Mouse (Mus musculus): ENCODE results near the gene Zcchc14. TPM values are rescaled to one million over a fixed set of nuclear protein-coding genes. Genes with fewer than 3 reads are reported as not detected.

Zcchc14 gene
- total and polyA plus RNA-seq, 3 experiments = not detected

DNA sequence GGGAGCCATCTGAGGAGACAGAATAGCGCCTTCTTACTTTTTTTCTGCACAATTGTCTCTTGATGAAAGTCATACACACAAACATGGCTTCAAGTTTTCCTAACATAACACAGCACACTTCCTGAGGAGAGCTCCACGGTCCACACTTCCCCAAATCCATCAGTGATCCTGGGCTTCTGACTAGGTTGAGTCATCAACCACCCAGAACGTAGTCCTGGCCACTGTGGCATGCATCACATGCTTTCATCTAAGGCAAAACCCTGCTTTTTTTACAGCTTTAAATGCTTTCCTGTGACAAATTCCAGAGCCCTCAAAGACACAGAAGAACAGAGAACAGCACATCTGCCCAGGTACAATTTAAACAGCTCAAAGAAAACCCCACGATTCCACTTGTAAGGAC, 24.0 kb downstream of the Zcchc14 start:
- dilution Hi-C loops (cut with MboI; ENCODE audit: extremely low pct_ligation_motif_present, extremely low pct_unique_long_range_greater_than_20kb, low sequenced_read_pairs) = no loop called here
- TF ChIP-seq PAX5 (IDR thresholded peaks at IDR 0.05; ENCODE audit: low read length) (no peak), ELF1 (IDR thresholded peaks at IDR 0.05; ENCODE audit: low read depth, low read length) (no peak)

DNA sequence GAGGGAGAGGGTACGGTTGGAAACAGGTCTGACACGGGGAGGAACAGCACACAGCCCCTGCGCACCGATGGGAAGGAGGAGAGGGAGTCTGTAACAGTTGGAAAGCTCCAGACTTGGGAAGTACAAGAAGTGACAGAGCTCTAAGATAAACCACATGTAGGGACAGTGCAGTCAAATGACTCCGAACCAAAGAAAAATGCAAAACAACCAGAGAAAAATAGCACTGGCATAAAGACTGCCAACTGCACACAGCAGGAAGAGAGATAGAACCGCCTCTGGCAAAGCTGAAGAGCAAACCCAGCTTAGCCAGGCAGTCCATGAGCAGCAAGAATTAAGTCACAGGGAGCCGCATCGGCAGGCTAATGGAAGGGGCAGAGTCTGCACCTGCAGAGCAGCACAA, 29.7 kb downstream of the Zcchc14 start:
- H3K4me1 ChIP-seq (ENCODE audit: control insufficient read depth in 1 of 2, insufficient read depth in 2 of 2) = no peaks in the 10 kb centered on the region
- in situ Hi-C loops (cut with MboI; ENCODE audit: low pct_ligation_motif_present, low pct_unique_long_range_greater_than_20kb, low sequenced_read_pairs) = no loop called here
- TF ChIP-seq PAX5 (IDR thresholded peaks at IDR 0.05; ENCODE audit: low read length) (no peak), IRF4 (IDR thresholded peaks at IDR 0.05; ENCODE audit: low read depth, low read length) (no peak), CHD1 (IDR thresholded peaks at IDR 0.05; ENCODE audit: low read depth, low read length) (no peak), GABPA (IDR thresholded peaks at IDR 0.05; ENCODE audit: insufficient replicate concordance, low read depth, low read length) (no peak)

More for the DNA sequence above, 24.0 kb downstream of the Zcchc14 start:
- no peak overlapping the region for H3K27ac ChIP-seq (ENCODE audit: insufficient read depth, low read depth)
- no peak overlapping the region for H3K4me2 ChIP-seq (ENCODE audit: insufficient read depth, low read depth, poor library complexity, severe bottlenecking)
- in situ Hi-C loops (cut with MboI; ENCODE audit: low pct_ligation_motif_present, low pct_unique_long_range_greater_than_20kb, low sequenced_read_pairs) = no loop called here
- H3K4me1 ChIP-seq (ENCODE audit: control insufficient read depth in 1 of 2, insufficient read depth in 2 of 2) = 0 out of 4 replicates have a peak, but pooled peaks cover 0 to 6% of the 10 kb centered on the region in 2 experiments
- no peaks in the 10 kb centered on the region for H3K79me2 ChIP-seq (replicated peaks; ENCODE audit: control insufficient read depth, extremely low read depth, insufficient read depth, poor library complexity, severe bottlenecking)
- peaks cover 80% of the 10 kb centered on the region for H3K27me3 ChIP-seq (replicated peaks)
- DNase-seq (ENCODE audit: extremely low read depth) = no peak
- no peaks in the 10 kb centered on the region for H3K36me3 ChIP-seq (replicated peaks in 1 of 2; ENCODE audit: control insufficient read depth in 1 of 2, insufficient read depth in 1 of 2, low read length in 1 of 2)
- no peak overlapping the region for H3K9ac ChIP-seq (ENCODE audit: insufficient read depth, low read depth)
- peaks cover 2% of the 10 kb centered on the region for H3K9me3 ChIP-seq (replicated peaks; ENCODE audit: low read length)
- H3K4me3 ChIP-seq (replicated peaks in 1 of 3; ENCODE audit: low read depth in 2 of 3, low read length in 2 of 3, poor library complexity in 1 of 3) = no peak overlapping the region

DNA sequence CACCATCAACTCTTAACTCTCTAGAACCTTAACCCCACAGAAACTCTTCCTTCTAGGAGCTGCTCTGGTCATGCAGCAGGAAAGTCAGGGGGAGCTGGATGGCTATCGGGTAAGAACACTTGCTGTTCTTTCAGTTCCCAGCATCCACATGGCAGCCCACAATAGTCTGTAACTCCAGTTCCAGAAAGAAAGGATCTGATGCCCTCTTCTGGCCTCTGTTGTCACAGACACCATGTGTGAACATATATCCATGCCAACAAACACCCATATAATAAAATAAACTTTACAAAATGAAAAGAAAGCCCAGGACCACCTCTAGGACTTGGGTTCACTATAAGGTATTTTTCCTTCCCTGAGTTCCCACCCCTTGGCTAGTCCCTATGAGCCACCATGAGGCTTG, 30.8 kb downstream of the Zcchc14 start:
- no peak overlapping the region for H3K9ac ChIP-seq (ENCODE audit: insufficient read depth, low read depth)
- H3K4me3 ChIP-seq (replicated peaks in 1 of 3; ENCODE audit: low read depth in 2 of 3, low read length in 2 of 3, poor library complexity in 1 of 3) = no peak overlapping the region
- dilution Hi-C loops (cut with MboI; ENCODE audit: extremely low pct_ligation_motif_present, extremely low pct_unique_long_range_greater_than_20kb, low sequenced_read_pairs) = no loop called here
- no peak for DNase-seq (ENCODE audit: extremely low read depth)
- H3K4me2 ChIP-seq (ENCODE audit: insufficient read depth, low read depth, poor library complexity, severe bottlenecking) = no peak overlapping the region
- TF ChIP-seq RCOR1 (conservative IDR thresholded peaks at IDR 0.05; ENCODE audit: low read depth, low read length) (no peak), CTCF (conservative IDR thresholded peaks at IDR 0.05 in 1 of 2, IDR thresholded peaks at IDR 0.05 in 1 of 2; ENCODE audit: low read depth in 2 of 2, low read length in 2 of 2) (peak in 1 of 2 experiments; percentile 44; a peak in 2 of 4 replicates), NRF1 (IDR thresholded peaks at IDR 0.05; ENCODE audit: low read depth, low read length) (no peak), TBP (conservative IDR thresholded peaks at IDR 0.05; ENCODE audit: low read depth, low read length) (no peak), NELFE (IDR thresholded peaks at IDR 0.05; ENCODE audit: low read depth, low read length) (no peak), E2F4 (IDR thresholded peaks at IDR 0.05; ENCODE audit: insufficient replicate concordance, low read depth, low read length) (no peak), ZC3H11A (IDR thresholded peaks at IDR 0.05; ENCODE audit: low read depth, low read length) (no peak), JUND (conservative IDR thresholded peaks at IDR 0.05; ENCODE audit: low read depth, low read length) (no peak), ZNF384 (IDR thresholded peaks at IDR 0.05; ENCODE audit: low read depth, low read length) (no peak), RAD21 (IDR thresholded peaks at IDR 0.05; ENCODE audit: low read depth, low read length) (peak; percentile 30), POLR2AphosphoS2 (IDR thresholded peaks at IDR 0.05; ENCODE audit: low read depth, low read length) (no peak), MXI1 (IDR thresholded peaks at IDR 0.05; ENCODE audit: low read depth, low read length) (no peak), UBTF (IDR thresholded peaks at IDR 0.05; ENCODE audit: low read depth, low read length) (no peak), ZMIZ1 (IDR thresholded peaks at IDR 0.05; ENCODE audit: low read depth, low read length) (no peak), POLR2A (IDR thresholded peaks at IDR 0.05; ENCODE audit: low read depth, low read length) (no peak), SMC3 (IDR thresholded peaks at IDR 0.05; ENCODE audit: low read depth, low read length) (peak; percentile 12; the same call in 1 of the 2 replicates), CHD2 (IDR thresholded peaks at IDR 0.05; ENCODE audit: low read length) (no peak), ETS1 (conservative IDR thresholded peaks at IDR 0.05; ENCODE audit: low read depth, low read length) (no peak), EP300 (IDR thresholded peaks at IDR 0.05; ENCODE audit: low read length) (no peak), ZKSCAN1 (IDR thresholded peaks at IDR 0.05; ENCODE audit: borderline replicate concordance, low read depth, low read length) (no peak)
- H3K9me3 ChIP-seq (replicated peaks; ENCODE audit: low read length) = no peaks in the 10 kb centered on the region
- no peaks in the 10 kb centered on the region for H3K79me2 ChIP-seq (replicated peaks; ENCODE audit: control insufficient read depth, extremely low read depth, insufficient read depth, poor library complexity, severe bottlenecking)
- H3K36me3 ChIP-seq (replicated peaks in 1 of 2; ENCODE audit: control insufficient read depth in 1 of 2, insufficient read depth in 1 of 2, low read length in 1 of 2) = no peaks in the 10 kb centered on the region
- in situ Hi-C loops (cut with MboI; ENCODE audit: low pct_ligation_motif_present, low pct_unique_long_range_greater_than_20kb, low sequenced_read_pairs) = no loop called here
- peaks cover 92% of the 10 kb centered on the region for H3K27me3 ChIP-seq (replicated peaks)
- no peaks in the 10 kb centered on the region for H3K4me1 ChIP-seq (ENCODE audit: control insufficient read depth in 1 of 2, insufficient read depth in 2 of 2)
- no peak overlapping the region for H3K27ac ChIP-seq (ENCODE audit: insufficient read depth, low read depth)

More for the DNA sequence above, 29.7 kb downstream of the Zcchc14 start:
- Histone ChIP-seq H3K27me3 (replicated peaks) (peaks cover 87% of the 10 kb centered on the region), H3K79me2 (replicated peaks; ENCODE audit: control insufficient read depth, extremely low read depth, insufficient read depth, poor library complexity, severe bottlenecking) (no peaks in the 10 kb centered on the region), H3K9ac (ENCODE audit: insufficient read depth, low read depth) (no peak overlapping the region), H3K36me3 (replicated peaks in 1 of 2; ENCODE audit: control insufficient read depth in 1 of 2, insufficient read depth in 1 of 2, low read length in 1 of 2) (no peaks in the 10 kb centered on the region), H3K4me2 (ENCODE audit: insufficient read depth, low read depth, poor library complexity, severe bottlenecking) (no peak overlapping the region), H3K4me3 (replicated peaks in 1 of 3; ENCODE audit: low read depth in 2 of 3, low read length in 2 of 3, poor library complexity in 1 of 3) (no peak overlapping the region), H3K9me3 (replicated peaks; ENCODE audit: low read length) (no peaks in the 10 kb centered on the region), H3K27ac (ENCODE audit: insufficient read depth, low read depth) (no peak overlapping the region)
- no peak for DNase-seq (ENCODE audit: extremely low read depth)
- dilution Hi-C loops (cut with MboI; ENCODE audit: extremely low pct_ligation_motif_present, extremely low pct_unique_long_range_greater_than_20kb, low sequenced_read_pairs) = no loop called here

All from CH12.LX (cell line).